Mouse (Mus musculus): ENCODE data around the gene Col15a1.

The Col15a1 gene

DNA sequence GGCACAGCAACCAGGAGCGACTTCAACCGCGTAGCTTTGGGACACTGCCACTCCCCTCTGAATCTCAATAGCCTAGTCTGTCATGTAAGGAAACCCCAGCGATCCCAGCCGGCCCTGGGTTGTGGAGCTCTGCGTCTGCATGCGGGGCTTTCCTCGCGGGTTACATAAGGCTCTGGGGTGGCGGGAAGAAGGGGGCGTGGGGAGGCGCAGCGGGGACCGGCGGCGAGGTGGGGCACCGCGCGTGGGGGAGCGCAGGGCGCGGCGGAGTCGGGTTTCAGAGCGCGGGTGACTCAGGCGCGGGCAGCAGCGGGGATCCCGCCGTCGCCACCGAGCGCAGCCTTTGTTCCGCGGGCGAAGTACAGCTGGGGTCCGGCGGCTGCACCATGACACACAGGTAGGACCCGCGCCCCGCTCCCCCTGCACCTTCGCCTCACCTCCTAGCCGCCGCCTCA lies at the start of gene Col15a1:
TSS of gene Col15a1 (plus strand) at position 193 of the 452 bp plus-strand sequence.
- DNase-seq (ENCODE audit: inconsistent ontology term): no peak

DNA sequence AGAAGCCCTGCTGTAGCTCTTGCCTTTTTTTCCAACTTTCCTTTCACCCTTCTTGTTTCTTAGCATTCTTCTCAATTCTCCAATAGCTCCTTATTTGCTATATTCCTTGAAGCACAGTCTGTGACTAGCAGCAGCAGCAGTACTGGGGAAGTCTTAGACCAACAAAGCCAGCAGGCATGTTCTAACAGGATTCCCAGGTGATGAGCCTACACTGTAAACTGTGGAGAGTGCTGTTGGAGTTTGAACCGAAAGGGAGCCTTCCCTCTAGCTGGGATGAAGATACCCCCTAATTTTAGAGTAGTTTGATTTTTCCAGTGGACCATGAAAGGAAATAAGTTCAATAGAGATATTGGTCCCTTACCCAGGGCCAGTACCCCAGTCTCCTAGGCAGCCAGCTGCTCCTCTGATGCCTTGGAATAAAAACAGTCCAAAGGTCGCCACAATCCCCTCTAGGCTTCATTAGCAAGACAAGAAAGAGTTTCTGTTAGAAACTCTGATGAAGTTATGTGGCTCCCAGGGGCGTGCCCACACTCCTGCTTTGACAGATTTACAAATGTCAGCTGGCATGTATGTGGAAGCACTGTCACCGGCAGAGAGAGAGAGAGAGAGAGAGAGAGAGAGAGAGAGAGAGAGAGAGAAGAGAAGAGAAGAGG lies 46.7 kb upstream of the Col15a1 start:
- peak; percentile 43 for DNase-seq (ENCODE audit: inconsistent ontology term)

GRCm38 (mm10) chr4:47161756-47162587 lies 46.0 kb upstream of the Col15a1 start:
- DNase-seq (ENCODE audit: inconsistent ontology term): no peak

DNA sequence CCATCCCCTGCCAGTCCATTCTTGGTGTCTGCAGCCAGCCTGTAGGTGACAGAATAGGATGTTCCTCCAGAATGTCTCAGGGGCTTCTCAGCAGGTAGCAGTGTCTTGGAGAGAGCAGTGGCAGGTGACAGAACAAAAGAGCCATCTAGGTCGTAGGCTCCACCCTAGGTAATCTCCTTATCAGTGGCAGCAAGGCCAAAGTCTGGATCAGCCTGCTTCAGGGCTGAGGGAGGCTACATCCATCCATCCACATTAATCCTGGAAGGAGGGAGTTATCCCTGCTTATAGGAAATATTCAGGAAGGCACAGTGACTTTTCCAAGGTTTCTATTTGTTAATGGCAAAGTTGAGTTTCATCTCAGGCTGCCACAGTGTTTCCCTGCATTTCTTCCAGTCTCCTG lies 35.6 kb upstream of the Col15a1 start:
- no peak for DNase-seq (ENCODE audit: inconsistent ontology term)

GRCm38 (mm10) chr4:47177101-47177500 lies 30.9 kb upstream of the Col15a1 start:
- peak; percentile 74 for DNase-seq (ENCODE audit: inconsistent ontology term)

- DNase-seq (ENCODE audit: inconsistent ontology term): peak; percentile 70
Measured at GRCm38 (mm10) chr4:47178261-47178961, 29.6 kb upstream of the Col15a1 start.

DNA sequence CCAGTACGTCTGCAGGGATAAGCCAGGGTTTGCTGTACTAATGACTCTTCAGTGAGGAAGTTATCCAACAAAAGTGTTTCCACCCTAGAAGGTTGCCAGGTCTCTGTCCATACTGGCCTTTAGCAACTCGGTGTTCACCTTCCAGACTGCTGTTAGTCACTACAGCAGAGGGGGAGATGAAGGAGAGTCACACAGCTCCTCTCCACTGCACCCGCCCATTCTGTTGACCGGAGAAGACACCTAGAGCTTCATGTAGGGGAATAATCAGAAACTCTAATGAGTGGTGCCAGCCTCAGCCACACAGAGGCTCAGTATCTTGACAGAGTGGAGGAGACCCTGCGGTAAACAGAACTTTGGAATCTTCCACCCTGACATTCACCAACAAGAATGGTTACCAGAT lies 28.4 kb upstream of the Col15a1 start:
- DNase-seq (ENCODE audit: inconsistent ontology term): no peak

GRCm38 (mm10) chr4:47184058-47184661 lies 23.8 kb upstream of the Col15a1 start:
- no peak for DNase-seq (ENCODE audit: inconsistent ontology term)

DNA sequence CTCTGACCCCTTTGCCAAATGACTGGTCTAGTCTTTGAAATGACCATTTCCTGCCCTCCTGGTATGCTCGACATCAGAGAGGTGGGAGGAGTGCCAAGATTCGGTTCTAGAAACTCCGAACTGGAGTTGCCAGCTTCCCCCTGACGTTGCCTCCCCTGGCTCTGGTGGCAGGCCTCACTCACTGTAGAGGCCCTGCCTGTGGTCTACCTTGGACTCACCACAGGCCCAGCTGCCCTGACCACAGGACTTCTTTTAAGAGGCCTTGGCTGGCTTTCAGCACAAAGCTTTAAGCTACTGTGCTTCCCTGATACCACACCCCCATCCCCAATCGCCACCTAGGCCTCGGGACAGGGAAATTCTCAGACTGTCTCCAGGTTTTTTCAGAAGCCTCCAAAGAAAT lies 21.4 kb upstream of the Col15a1 start:
- no peak for DNase-seq (ENCODE audit: inconsistent ontology term)

DNA sequence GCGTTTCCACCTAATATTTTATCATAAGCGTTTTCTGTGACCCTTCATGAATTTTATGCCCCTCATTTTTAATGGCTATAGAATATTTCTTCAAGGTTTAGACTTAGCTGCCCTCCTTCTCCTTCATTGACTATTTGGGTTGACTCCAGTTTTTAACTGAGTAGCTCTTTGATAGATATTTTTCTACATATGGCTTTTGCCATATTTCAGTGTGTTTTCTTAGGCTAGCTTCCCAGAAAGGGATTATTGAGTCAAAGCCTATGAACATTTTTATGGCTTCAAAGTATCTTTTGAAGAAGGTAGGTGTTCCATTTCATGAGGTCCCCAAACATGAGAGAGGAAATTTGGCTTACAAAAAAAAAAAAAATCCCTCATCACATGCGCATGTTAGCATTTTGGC lies 11.8 kb upstream of the Col15a1 start:
- no peak for DNase-seq (ENCODE audit: inconsistent ontology term)

- no peak for DNase-seq (ENCODE audit: inconsistent ontology term)
Measured at GRCm38 (mm10) chr4:47203643-47204042, 4.3 kb upstream of the Col15a1 start.

DNA sequence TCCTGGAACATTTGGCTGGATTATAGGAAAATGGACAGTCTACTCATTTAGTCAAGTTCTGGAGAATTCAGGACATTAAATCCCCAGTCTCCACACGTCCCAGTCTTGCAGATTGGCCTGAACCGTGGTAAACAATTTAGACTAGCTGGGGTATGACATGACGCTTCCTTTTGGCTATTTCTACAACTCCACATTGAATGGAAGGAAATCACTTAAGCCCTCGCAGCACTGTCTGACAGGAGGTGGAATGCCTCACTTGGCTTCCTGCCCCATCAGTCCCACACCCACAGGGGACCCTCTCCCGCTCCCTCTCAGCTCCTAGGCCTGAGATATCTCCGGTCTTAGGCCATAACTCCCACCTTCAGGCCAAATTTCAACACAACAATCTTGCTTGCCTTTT lies 2.1 kb upstream of the Col15a1 start:
- DNase-seq (ENCODE audit: inconsistent ontology term): no peak

DNA sequence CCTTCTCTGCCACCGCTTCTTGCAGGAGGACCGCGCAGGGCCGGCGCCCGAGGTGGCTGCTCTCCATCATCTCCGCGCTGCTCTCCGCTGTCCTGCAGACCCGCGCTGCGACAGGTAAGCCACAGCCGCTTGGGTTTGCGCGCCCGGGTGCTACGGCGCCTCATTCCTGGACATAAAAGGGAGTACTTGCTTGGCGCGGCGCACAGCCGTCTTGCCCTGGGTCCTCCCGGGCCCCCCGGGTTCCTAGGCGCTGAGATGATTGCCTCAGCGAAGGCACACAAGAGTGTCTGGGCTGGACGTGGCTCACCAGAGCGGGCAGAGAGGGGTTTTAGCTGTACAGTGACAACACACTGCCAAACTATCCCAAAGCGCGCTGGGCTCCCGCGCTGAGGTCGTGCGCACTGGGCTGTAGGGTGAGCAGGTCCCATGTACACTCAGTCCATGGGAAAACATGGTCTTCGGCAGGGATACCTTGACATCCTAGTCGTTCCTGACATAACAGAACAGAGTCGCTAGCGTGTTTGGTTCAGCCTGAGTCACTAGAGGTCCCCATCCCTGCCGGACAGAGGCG lies 545 bp downstream of the Col15a1 start:
- DNase-seq (ENCODE audit: inconsistent ontology term): no peak

DNA sequence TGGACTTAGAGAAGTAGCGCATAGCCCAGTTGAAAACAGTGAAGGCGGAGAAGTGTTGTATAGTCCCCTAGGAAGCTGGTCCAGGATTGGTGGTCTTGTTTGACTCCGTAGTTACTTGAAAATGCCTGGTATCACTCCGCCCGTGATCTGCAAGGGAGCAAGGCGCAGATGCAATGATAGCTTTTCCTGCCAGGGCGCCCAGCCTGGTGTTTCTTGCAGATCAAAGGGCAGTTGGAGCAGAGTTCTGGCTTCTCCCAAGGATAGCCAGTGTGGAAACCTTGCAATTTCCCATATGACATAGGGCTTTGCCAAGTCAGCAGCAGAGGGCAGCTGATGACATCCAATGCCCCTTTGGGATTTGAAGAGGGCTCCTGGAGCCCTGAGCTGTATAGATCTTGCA lies 1.5 kb downstream of the Col15a1 start:
- no peak for DNase-seq (ENCODE audit: inconsistent ontology term)

DNA sequence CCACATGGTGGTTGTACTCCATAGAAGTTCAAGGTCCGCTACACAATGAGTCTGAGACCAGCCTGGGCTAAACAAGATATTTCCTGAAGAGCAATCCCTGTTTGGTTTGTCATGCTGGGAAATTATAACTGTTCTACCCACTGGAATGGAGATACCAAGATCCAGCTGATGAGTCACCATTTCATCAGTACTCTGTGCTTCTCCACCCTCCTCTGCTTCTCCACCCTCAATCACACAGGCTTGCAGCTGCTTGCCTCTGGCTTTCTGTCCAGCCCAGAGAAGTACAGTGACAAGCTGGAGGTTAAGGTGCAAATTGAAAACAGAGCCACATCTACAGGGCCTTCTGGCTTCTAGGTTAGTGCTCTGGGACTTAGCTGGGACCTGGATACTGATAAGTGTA lies 10.9 kb downstream of the Col15a1 start:
- DNase-seq (ENCODE audit: inconsistent ontology term): peak; percentile 38

GRCm38 (mm10) chr4:47219393-47219792 lies 11.4 kb downstream of the Col15a1 start:
- no peak for DNase-seq (ENCODE audit: inconsistent ontology term)

DNA sequence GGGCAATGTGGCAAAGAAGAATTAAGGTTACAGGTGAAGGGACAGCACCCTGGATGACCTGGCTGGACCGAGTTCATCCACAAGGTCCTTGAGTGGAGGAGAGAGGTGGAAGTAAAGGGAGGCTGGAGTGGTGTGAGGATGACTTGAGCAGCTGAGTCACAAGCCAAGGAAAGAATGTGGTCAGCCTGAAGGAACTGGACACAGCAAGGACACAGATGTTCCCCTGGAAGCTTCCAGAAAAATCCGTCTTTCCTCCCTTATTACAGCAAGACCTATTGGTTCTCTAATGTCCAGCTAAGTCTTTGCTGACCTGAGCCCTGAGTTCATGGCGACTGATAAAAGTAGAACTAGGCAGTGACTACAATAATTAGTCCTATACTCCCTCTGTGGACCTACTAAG lies 12.6 kb downstream of the Col15a1 start:
- DNase-seq (ENCODE audit: inconsistent ontology term): no peak

DNA sequence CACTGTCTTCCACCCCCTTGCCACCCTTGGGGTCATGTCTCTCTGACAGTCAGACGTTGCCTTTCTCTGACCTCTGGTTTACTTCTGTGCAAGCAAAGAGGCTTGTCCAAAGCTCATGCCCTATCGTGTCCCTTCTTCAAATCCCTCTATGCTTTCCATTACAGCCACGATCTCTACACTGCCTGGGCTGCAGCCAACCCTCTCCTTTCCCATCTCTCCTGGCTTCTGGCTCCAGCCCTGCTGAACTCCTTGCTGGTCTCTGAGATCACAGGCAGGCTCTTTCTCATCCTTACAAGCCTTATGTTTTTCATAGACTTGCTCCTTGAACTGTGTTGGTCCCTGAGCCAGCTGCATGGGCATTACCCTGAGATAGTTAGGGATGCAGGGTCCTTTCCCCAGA lies 14.2 kb downstream of the Col15a1 start:
- DNase-seq (ENCODE audit: inconsistent ontology term): no peak

DNA sequence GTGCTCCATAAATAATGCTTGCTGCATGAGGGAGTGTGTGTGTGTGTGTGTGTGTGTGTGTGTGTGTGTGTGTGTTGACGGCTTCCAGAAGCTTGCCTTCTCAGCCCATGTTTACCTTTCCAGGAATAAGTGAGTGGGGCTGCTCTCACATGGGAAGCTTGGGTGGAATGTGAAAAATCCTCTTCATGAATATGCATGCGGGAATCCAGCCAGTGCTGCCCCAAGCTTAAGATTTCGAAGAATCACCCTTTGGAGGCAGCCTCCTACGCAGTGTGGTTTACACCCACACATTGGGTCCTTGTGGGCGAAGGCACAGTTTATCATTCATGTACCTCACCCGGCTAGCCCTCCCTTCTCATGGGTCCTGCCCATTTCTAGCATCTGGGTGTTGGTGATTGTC lies 18.0 kb downstream of the Col15a1 start:
- peak; percentile 76 for DNase-seq (ENCODE audit: inconsistent ontology term)

DNA sequence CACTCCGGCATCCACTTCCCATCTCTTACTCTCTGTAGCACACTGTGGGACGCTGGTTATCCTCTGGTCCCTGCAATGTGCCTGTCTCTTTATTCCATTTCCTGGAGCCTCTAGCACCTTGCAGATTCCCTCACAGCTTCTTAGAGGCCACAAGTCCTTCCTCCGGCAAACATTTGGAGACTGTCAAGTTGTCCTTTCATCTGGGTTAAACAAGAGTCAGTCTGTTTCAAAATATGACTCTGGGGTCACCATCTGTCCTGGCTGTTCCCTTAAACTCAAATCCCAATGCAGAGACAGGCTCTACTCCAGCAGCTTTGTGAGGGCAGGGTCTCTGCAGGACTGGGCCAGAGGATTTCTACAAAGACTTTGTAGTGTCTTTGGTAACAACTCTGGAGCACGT lies 19.1 kb downstream of the Col15a1 start:
- no peak for DNase-seq (ENCODE audit: inconsistent ontology term)

GRCm38 (mm10) chr4:47227756-47228155 lies 19.8 kb downstream of the Col15a1 start:
- DNase-seq (ENCODE audit: inconsistent ontology term): peak; percentile 93

DNA sequence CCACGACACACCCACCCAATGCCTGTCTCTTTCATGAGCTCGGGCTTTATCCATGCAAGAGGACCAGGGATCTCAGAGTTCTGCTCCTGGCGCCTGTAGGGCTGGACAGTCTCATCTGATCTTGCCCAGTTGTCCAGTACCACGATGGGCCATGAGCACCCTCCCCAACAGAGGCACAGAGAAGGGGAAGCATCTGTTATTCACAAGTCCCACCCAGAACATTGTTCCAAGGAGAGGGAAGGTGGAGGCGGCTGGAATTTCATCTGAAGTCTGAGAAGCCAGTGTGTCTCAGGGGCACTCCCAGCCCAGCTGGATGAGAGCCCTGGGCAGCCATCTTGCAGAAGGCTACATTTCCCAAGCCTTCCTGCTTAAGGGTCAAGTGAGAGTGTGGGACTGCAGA lies 21.0 kb downstream of the Col15a1 start:
- DNase-seq (ENCODE audit: inconsistent ontology term): no peak
